Mouse (Mus musculus): ENCODE measurements around the gene Cpb2.

Cpb2 gene

GRCm38 (mm10) chr14:75242087-75242486, at the start of gene Cpb2:
Cpb2 (plus strand) TSS chr14:75242287.
- no peak for DNase-seq

- DNase-seq: no peak
Observed at GRCm38 (mm10) chr14:75192427-75192826, 49.7 kb upstream of the Cpb2 start.

GRCm38 (mm10) chr14:75192858-75193257, 49.2 kb upstream of the Cpb2 start:
- no peak for DNase-seq

- DNase-seq: no peak
Observed at GRCm38 (mm10) chr14:75195530-75195929, 46.6 kb upstream of the Cpb2 start.

GRCm38 (mm10) chr14:75197027-75197426, 45.1 kb upstream of the Cpb2 start:
- DNase-seq: peak; percentile 78 to 81

GRCm38 (mm10) chr14:75197660-75198059, 44.4 kb upstream of the Cpb2 start:
- DNase-seq: no peak

GRCm38 (mm10) chr14:75205363-75206051, 36.6 kb upstream of the Cpb2 start:
- no peak for DNase-seq

GRCm38 (mm10) chr14:75206307-75206706, 35.8 kb upstream of the Cpb2 start:
- no peak for DNase-seq

- no peak for DNase-seq
Observed at GRCm38 (mm10) chr14:75208572-75209151, 33.4 kb upstream of the Cpb2 start.

- no peak for DNase-seq
Observed at GRCm38 (mm10) chr14:75213752-75214151, 28.3 kb upstream of the Cpb2 start.

- DNase-seq: no peak
Observed at GRCm38 (mm10) chr14:75218843-75219242, 23.2 kb upstream of the Cpb2 start.

- no peak for DNase-seq
Observed at GRCm38 (mm10) chr14:75219250-75219913, 22.7 kb upstream of the Cpb2 start.

- DNase-seq: no peak
Observed at GRCm38 (mm10) chr14:75222386-75222785, 19.7 kb upstream of the Cpb2 start.

GRCm38 (mm10) chr14:75227453-75228084, 14.5 kb upstream of the Cpb2 start:
- no peak for DNase-seq

- DNase-seq: peak; percentile 52
Observed at GRCm38 (mm10) chr14:75229834-75230233, 12.3 kb upstream of the Cpb2 start.

GRCm38 (mm10) chr14:75233070-75233469, 9.0 kb upstream of the Cpb2 start:
- DNase-seq: no peak

GRCm38 (mm10) chr14:75235552-75235951, 6.5 kb upstream of the Cpb2 start:
- DNase-seq: no peak

- peak; percentile 18 to 43 for DNase-seq
Observed at GRCm38 (mm10) chr14:75235955-75236635, 6.0 kb upstream of the Cpb2 start.

- no peak for DNase-seq
Observed at GRCm38 (mm10) chr14:75236636-75237003, 5.5 kb upstream of the Cpb2 start.

- no peak for DNase-seq
Observed at GRCm38 (mm10) chr14:75237096-75237495, 5.0 kb upstream of the Cpb2 start.

- DNase-seq: no peak
Observed at GRCm38 (mm10) chr14:75238054-75238692, 3.9 kb upstream of the Cpb2 start.

Data from cerebellum, postnatal 14 days (tissue).